Mouse (Mus musculus): ENCODE measurements around the gene Gm7257. TPM values are rescaled to one million over a fixed set of nuclear protein-coding genes. Genes with fewer than 3 reads are reported as not detected.

The Gm7257 gene
- polyA plus RNA-seq (2015; fragmentation: Nextera tagmentation; extraction: Ambion mirVana): not detected in 2 replicates

DNA sequence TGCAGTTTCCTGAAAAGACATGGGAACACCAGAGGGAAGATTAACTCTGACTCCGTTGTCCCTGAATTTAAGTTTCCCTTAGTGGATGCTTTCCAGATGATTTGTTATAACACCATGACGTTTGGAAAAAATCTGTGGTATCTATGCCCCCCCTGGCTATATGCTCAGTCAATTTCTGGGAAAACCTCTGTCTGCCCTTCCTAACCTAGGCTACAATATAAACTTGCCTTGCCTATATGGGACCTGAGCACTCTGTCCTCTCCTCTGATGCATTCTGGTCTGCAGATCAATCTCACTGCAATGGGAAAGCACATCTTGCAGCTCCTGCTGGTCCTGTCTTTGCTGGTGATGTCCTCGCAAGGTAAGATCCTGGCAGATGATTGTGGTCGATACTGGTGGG, at the start of gene Gm7257:
Gm7257 (plus strand) TSS at position 301 of the 400 bp plus-strand sequence.
- Histone ChIP-seq H3K27ac (ENCODE audit: low read depth) (no peak within 1 kb of the TSS), H3K4me3 (ENCODE audit: low read depth, low read length) (no peak within 1 kb of the TSS), H3K4me2 (ENCODE audit: low read depth, low read length) (no peak within 1 kb of the TSS), H3K36me3 (replicated peaks; ENCODE audit: insufficient read depth, low read length) (no peaks in the 10 kb centered on the region), H3K27me3 (ENCODE audit: insufficient read depth, low read length) (no peaks in the 10 kb centered on the region), H3K9ac (replicated peaks) (no peak within 1 kb of the TSS), H3K9me3 (ENCODE audit: low read length) (no peaks in the 10 kb centered on the region), H3K4me1 (ENCODE audit: insufficient read depth) (no peaks in the 10 kb centered on the region)
- WGBS (ENCODE audit: insufficient replicate concordance): 64% methylated on average over 4 of the region's 4 CpGs
- no peak for ATAC-seq
- TF ChIP-seq CTCF (IDR thresholded peaks at IDR 0.05; ENCODE audit: low read depth) (no peak), EP300 (IDR thresholded peaks at IDR 0.05; ENCODE audit: low read depth) (no peak)
- no peak for DNase-seq

DNA sequence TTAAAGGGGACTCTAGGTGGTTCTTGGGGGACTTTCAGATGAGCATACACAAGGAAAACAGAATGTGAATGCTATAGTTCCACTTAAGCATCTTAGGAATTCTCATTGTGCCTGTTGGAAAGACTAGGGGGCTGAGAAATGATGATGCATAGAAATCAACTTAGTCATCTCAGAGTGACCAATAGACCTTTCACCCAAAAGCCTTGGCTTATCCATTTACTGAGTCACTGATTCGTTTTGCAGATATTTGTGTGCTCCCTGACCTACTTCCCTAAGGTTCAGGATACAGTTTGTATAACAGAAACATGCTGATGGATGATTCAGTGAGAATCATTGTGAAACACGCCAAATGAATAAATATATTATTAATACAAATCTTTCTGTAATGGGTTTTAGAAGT, 28.7 kb upstream of the Gm7257 start:
- no peaks in the 10 kb centered on the region for H3K27me3 ChIP-seq (ENCODE audit: insufficient read depth, low read length)
- H3K4me2 ChIP-seq (ENCODE audit: low read depth, low read length): no peak overlapping the region
- H3K4me1 ChIP-seq (ENCODE audit: insufficient read depth): no peaks in the 10 kb centered on the region
- DNase-seq: no peak
- TF ChIP-seq EP300 (IDR thresholded peaks at IDR 0.05; ENCODE audit: low read depth) (no peak), CTCF (IDR thresholded peaks at IDR 0.05; ENCODE audit: low read depth) (no peak)
- H3K36me3 ChIP-seq (replicated peaks; ENCODE audit: insufficient read depth, low read length): no peaks in the 10 kb centered on the region
- H3K9me3 ChIP-seq (ENCODE audit: low read length): 0 out of 2 replicates have a peak, but pooled peaks cover 2% of the 10 kb centered on the region
- H3K27ac ChIP-seq (ENCODE audit: low read depth): no peak overlapping the region
- ATAC-seq: no peak
- WGBS (ENCODE audit: insufficient replicate concordance): 37% methylated on average over 2 of the region's 2 CpGs
- no peak overlapping the region for H3K9ac ChIP-seq (replicated peaks)
- no peak overlapping the region for H3K4me3 ChIP-seq (ENCODE audit: low read depth, low read length)

- TF ChIP-seq CTCF (IDR thresholded peaks at IDR 0.05; ENCODE audit: low read depth) (no peak), EP300 (IDR thresholded peaks at IDR 0.05; ENCODE audit: low read depth) (no peak)
- H3K27me3 ChIP-seq (ENCODE audit: insufficient read depth, low read length): no peaks in the 10 kb centered on the region
- no peaks in the 10 kb centered on the region for H3K9me3 ChIP-seq (ENCODE audit: low read length)
- 43% methylated on average over 2 of the region's 2 CpGs for WGBS (ENCODE audit: insufficient replicate concordance)
- no peak overlapping the region for H3K9ac ChIP-seq (replicated peaks)
- H3K4me3 ChIP-seq (ENCODE audit: low read depth, low read length): no peak overlapping the region
- H3K27ac ChIP-seq (ENCODE audit: low read depth): no peak overlapping the region
- DNase-seq (no peak), ATAC-seq (no peak)
- no peak overlapping the region for H3K4me2 ChIP-seq (ENCODE audit: low read depth, low read length)
- H3K4me1 ChIP-seq (ENCODE audit: insufficient read depth): no peaks in the 10 kb centered on the region
- H3K36me3 ChIP-seq (replicated peaks; ENCODE audit: insufficient read depth, low read length): no peaks in the 10 kb centered on the region
Observed at GRCm38 (mm10) chr9:36435051-36435764, 3.5 kb downstream of the Gm7257 start.

DNA sequence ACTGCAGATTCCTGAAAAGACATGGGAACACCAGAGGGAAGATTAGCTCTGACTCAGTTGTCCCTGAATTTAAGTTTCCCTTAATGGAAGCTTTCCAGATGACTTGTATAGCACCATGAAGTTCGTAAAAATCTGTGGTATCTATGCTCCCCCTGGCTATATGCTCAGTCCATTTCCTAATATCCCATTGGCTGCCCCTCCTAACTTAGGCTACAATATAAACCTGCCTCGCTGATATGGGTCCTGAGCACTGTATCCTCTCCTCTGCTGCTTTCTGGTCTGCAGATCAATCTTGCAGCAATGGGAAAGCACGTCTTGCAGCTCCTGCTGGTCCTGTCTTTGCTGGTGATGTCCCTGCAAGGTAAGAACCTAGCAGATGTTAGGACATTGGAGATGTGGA, 43.7 kb downstream of the Gm7257 start, which contains the start of gene Gm9513:
Gm9513 (plus strand) TSS at position 301 of the 400 bp plus-strand sequence.
- H3K9me3 ChIP-seq (ENCODE audit: low read length): no peaks in the 10 kb centered on the region; the same call in 1 of the 2 replicates
- no peak within 1 kb of the TSS for H3K27ac ChIP-seq (ENCODE audit: low read depth)
- no peaks in the 10 kb centered on the region for H3K4me1 ChIP-seq (ENCODE audit: insufficient read depth)
- TF ChIP-seq EP300 (IDR thresholded peaks at IDR 0.05; ENCODE audit: low read depth) (no peak), CTCF (IDR thresholded peaks at IDR 0.05; ENCODE audit: low read depth) (no peak)
- H3K9ac ChIP-seq (replicated peaks): no peak within 1 kb of the TSS
- ATAC-seq: no peak
- H3K4me3 ChIP-seq (ENCODE audit: low read depth, low read length): no peak within 1 kb of the TSS
- 47% methylated on average over 3 of the region's 3 CpGs for WGBS (ENCODE audit: insufficient replicate concordance)
- no peaks in the 10 kb centered on the region for H3K36me3 ChIP-seq (replicated peaks; ENCODE audit: insufficient read depth, low read length)
- H3K27me3 ChIP-seq (ENCODE audit: insufficient read depth, low read length): no peaks in the 10 kb centered on the region
- no peak within 1 kb of the TSS for H3K4me2 ChIP-seq (ENCODE audit: low read depth, low read length)
- DNase-seq: no peak

Other genes starting within 250 kb of the Gm7257 start
- not detected in 2 replicates for gene Gm9513, start 43.8 kb downstream of the Gm7257 start, polyA plus RNA-seq (2015; fragmentation: Nextera tagmentation; extraction: Ambion mirVana)
- not detected in 2 replicates for gene Gm5615, start 110.1 kb downstream of the Gm7257 start, polyA plus RNA-seq (2015; fragmentation: Nextera tagmentation; extraction: Ambion mirVana)
- not detected in 2 replicates for gene Gm17689, start 150.8 kb downstream of the Gm7257 start, polyA plus RNA-seq (2015; fragmentation: Nextera tagmentation; extraction: Ambion mirVana)
- not detected in 2 replicates for gene A630095E13Rik, start 211.5 kb downstream of the Gm7257 start, polyA plus RNA-seq (2015; fragmentation: Nextera tagmentation; extraction: Ambion mirVana)

Data from liver, postnatal 0 days (tissue).